Mouse (Mus musculus) T-helper 1 cell (primary cell): ENCODE measurements at regions not wholly inside any gene's neighbourhood (a gene's known extent, or its start where the extent isn't known, plus 50 kb on each side); places are given as distances from the start of the nearest gene placed in this dataset.

ENCODE experiments used
- in situ Hi-C: fragments of 300-600 bp; cut with MboI, MseI; formaldehyde crosslinking; loops from one replicate; pipeline ENCODE4 v1.15.1; 2025; ENCODE audit warnings: high pct_unique_total_duplicates

DNA sequence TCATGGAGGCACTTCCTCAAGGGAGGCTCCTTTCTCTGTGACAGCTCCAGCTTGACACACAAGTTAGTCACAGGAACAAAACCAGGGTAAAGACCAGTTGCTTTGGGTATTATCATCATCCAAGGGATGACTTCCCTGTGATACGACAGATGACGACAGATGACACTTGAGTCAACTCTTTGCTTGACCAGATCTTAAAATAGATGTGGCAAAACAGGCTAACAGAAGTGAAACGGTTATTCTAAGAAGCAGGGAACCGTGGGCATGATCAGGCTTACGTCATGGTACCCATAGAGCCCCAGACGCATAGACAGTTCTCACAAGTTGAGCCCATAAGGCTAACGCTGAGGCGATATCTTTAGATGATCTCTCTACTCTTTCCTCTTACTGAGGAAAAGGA, 160.3 kb downstream of the Dyrk2 start:
- in situ Hi-C loops = no loop called here

DNA sequence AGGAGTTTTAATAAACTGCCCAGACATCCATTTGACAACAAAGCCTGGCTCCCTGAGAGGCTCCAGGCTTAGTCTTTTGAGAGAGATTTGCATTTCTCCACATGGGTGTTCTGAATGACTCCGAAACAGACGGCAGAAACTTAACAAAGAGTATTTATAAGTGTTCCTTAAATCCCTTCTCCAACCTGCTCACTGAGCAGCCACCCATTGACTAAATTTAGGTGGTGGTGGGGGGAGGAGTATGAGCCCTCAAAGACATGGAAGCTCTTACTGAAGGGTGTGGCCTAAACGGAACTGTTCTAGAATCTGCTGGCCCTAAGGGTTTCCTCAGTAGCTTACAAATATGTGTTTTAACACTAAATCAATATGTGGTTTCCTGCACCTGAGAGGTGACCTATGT, 158.5 kb downstream of the Dyrk2 start:
- in situ Hi-C loops = no loop called here

DNA sequence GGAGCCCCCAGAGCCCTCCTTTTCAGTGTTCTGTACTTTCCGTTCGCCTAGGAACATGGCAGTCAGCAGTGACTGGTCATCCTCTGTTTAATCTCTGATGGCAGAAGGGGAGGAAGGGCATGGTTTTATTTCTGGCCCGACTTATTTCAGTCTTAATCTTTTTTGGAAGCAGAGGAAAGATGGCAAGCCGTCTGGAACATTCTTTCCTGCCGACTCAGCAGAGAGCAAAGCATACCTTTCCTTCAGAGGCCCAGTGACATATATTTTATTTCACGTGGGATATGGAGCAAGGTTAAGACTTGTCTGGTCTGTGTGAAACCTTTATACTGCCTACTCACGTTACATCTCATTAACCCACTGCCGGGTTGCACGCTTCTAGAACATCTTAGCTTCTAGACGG, 158.1 kb downstream of the Dyrk2 start:
- in situ Hi-C loops = no loop called here

DNA sequence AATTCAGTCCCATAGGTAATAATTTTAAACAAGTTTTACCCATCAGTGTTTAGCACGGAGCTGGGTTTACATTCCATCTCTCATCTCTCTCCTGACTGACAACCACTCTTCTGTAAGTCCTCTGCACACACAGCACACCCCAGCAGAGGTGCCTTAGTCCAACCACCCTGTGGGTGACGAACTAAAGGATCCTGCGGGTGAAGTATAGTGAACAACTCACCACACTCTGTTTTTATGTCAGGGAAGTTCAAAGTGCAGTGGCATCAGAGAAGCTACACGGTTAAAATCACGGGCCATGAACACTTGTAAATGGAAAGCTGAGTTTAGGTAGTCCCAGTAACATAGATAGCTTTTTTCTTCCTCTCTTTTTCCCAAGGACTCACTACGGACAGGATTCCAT, 157.1 kb downstream of the Dyrk2 start:
- in situ Hi-C loops = no loop called here

DNA sequence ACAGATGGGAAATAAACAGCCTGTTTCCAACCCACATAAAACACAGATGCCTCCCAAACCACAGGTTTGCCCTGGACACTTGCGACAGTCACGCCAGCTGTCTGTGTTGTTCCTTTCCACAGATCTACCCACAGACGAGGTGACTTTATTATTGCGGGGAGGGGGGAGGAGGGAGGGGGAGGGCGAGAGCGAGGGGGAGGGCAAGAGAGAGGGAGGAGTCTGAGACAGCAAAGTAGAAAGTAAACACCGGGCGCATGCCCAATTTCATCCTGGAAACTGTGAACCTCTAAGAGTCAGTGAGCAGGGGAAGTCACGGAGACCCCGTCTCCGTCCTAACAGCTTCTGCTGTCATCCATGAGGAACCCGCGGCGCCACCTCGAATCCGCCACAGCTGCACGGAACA, 155.8 kb downstream of the Dyrk2 start:
- in situ Hi-C loops = no loop called here

DNA sequence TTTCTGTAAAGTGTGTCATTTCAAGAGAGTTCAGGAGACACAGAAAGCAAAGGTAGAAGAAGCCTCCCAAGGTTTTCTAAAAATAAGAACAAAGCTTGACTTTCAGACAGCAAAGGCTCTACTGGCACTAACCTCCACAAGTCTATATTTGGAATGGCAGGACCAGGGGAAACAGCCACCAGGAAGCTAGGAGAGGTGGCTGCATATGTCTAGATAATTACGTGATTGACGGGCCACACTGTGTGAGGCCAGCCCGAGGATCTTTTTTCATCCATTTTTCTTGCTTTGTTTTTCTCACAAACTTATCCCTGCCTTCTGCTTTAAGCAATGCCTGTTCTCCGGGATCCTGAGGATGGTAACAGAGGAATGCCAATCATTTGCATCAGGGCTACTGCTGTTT, 155.4 kb downstream of the Dyrk2 start:
- in situ Hi-C loops = no loop called here

DNA sequence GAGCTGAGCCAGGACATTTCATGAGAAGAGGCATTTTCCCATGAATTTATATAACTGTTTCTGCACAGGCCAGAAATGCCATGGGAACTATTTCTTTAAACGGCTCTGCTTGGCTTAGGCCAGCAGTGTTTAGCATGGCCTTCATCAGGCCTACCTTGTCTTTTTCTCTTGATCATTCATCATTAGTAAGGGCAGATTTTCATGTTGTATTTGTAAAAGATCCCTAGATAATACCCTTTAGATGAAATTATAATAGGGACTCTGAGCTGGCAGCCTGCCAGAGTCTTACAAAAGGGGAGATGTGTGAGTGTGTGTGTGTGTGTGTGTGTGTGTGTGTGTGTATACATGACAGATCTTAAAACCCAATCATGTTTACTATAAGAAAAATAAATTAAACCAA, 149.4 kb downstream of the Dyrk2 start:
- in situ Hi-C loops = no loop called here

DNA sequence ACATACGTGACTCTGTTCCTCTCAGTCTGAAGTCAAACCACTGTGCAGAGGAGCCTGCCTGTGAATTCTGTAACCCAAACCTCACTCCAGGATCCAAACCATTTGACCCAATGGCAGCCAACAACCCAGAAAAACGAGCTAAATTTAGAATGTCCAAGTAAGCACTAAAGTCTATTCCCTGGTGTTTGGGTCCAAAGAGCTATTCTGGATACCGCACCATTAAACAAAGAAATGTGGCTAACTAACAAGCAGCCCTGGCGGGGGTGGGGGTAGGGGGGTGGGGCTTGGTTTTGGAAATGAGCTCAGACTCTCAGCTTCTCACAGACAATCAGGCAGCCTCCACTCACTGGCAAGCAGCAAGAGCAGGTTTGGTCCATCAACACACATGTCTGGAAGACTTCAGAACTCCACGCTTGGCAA, 147.9 kb downstream of the Dyrk2 start:
- in situ Hi-C loops = no loop called here

DNA sequence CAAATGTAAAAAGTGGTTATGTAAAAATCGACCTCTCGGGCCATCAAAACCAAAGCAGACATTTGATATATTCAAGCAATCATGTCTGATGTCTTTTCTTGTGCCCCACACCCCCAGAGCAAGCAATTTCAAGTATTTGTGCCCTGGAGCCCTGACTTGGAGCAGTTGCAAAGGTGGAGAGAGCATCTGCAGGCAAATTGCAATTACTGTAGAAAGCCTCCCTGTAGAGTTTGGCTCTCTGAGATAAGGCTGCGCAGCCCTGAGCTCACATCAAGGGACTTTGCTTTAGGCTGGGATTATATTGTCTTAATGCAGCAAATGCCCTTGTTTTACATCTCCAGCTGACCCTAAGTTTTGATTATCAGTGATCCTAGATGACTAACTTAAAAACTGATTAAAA, 147.3 kb downstream of the Dyrk2 start:
- in situ Hi-C loops = no loop called here

DNA sequence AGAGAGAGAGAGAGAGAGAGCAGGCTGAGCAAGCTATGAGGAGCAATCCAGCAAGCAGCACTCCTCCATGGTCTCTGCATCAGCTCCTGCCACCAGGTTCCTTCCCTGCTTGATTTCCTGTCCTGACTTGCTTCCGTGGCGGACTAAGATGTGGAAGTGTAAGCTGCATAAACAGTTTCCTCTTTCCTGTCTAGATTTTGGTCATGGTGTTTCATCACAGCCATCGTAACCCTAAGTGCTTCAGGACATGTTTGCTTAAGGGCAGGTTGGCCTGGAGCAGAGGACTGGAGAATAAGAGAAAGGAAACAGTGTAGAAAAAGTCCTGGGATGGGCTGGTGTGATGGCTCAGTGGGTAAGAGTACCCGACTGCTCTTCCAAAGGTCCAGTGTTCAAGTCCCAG, 133.9 kb downstream of the Dyrk2 start:
- in situ Hi-C loops = no loop called here

DNA sequence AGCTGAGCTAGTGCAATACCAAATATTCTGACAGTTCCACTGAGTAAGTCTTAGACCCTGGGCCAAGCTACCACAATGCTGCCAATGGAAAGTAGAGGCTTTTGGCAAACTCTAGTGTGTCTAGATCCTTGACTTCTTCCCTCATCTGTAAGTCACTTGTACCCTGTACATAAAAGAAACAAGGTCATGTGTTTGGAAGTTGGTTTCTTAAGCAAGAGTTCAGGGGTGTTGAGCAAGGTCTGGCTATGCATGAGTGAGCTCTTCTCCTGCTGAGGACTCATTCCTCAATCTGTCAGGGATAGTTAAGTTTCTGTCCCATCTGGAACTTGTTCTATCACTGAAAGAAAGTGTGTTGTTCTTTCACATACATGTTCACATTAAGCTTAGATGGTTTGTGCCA, 132.9 kb downstream of the Dyrk2 start:
- in situ Hi-C loops = no loop called here

DNA sequence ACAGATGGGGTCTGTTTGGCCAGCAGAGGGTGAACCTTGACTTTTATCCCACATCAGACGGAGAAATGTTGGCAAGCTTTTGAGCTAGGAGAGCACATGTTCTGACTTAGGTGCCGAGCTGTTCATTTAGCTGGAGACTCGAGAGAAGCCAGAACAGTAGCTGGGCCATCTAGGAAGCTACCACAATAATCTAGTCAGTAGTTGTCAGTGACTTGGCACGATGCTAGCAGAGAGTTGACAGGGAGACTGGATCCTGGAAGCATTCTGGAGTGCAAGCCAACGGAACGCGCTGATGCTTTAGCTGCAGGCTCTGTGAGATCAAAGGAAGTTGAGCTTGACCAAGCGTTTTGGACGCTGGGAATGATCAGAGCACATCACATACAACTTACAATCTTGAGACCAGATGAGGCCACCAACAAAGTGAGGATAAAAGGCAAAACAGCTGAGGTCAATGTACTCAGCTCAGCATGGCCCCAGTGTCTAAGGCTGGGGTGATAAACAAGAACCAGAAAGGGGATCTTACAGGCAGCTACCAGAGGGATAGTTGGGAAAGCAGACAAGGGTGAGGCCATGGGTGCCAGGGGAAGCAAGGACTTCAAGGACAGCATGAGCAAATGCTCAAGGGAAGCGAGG, 130.0 kb downstream of the Dyrk2 start:
- in situ Hi-C loops = no loop called here

DNA sequence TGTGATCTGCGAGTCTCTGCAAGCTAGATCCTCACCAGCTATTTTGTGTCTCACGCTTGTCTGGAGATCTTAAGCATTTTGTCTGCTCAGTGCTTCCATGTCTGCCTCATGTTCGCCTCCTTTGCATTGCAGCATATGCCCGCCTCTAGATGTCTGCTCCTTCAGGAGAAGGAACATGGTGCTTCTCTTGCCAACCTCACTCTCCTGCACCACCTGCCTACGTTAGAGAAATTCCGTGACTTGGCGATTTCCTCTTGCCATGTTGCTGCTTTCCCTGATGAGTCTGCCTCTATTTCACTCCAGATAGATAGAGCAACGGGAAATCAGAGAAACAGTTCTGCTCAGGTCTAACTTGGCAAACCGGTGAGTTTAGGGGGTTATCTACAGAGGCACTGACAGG, 126.2 kb downstream of the Dyrk2 start:
- in situ Hi-C loops = no loop called here

DNA sequence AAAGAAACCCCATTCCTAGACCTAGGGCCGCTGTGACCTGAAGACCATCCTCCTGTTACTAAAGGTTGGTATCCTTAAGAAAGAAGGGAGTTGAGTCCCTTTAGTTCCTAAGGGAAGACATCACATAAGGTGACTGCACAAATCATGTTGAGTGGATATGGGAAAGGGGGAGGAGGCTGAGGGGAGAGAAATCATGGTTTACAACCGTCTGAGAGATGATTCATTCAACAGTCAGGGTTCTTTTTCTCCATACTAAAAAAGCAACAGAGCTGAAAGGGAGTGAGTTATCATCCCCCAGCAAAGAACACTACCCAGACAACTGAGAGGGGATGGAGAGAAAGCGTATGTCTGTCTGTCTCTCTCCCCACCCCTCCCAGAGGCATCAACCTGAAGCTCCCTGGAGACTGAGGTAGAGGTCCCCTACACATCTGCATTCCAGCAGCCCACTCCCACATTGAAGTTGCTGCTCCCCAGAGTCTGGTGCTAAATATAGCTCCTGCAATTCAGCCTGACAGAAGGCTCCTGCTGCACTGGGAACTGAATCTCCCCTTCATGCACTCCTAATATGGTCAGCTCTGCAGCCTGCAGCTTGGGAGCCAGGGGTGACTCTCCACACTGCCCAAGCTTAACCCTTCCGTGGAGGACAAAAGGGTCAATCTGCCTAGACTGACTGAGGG, 123.2 kb downstream of the Dyrk2 start:
- in situ Hi-C loops = no loop called here

DNA sequence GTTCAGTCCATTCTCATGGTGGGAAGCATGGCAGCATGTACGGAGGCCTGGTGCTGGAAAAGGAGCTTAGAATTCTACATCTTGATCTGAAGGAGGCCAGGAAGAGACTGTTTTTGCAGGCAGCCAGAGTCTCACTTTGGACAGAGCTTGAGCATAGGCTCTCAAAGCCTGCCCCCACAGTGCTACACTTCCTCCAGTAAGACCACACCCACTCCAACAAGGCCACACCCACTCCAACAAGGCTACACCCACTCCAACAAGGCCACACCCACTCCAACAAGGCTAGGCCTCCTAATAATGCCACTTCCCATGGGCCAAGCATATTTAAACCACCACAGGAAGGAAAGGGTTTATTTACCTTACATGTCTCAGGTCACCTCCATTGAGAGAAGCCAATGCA, 121.0 kb downstream of the Dyrk2 start:
- in situ Hi-C loops = no loop called here

DNA sequence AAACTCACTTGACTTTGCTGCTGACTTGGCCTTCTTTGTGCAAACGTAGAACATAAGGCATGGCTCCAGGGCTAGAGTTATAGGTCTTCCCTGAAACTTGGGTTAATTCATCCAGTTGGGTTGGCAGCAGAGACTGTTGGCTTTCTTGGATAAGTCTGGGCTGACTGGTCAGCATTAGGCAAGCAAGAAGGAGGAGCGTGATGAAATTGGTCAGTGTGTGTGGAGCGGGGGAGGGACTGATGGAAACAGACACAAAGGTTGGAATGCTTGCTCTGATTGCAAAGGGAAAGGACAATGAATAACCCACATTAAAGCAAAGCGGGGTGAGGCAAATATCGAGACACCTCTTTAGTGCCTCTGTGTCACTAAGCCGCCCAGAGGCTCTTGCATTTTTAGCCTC, 120.3 kb downstream of the Dyrk2 start:
- in situ Hi-C loops = no loop called here

DNA sequence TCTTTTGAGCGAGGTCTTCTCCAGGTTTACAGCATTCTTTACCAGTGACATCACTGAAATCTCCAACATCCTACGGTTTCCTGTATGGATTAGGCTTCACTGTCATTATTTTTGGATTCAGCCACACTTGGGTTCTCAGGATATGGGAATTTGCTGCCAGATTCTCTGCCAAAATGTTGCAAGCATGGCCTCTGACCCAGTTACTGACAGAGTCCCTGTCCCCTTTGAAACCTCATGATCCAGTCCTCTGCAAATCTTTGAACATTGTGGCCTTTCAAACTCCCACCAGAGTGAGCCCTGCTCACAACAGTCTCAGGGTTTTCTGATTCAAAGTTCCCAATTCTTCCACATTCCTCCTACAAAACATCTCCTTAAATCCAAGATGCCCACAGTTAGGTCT, 118.9 kb downstream of the Dyrk2 start:
- in situ Hi-C loops = no loop called here

DNA sequence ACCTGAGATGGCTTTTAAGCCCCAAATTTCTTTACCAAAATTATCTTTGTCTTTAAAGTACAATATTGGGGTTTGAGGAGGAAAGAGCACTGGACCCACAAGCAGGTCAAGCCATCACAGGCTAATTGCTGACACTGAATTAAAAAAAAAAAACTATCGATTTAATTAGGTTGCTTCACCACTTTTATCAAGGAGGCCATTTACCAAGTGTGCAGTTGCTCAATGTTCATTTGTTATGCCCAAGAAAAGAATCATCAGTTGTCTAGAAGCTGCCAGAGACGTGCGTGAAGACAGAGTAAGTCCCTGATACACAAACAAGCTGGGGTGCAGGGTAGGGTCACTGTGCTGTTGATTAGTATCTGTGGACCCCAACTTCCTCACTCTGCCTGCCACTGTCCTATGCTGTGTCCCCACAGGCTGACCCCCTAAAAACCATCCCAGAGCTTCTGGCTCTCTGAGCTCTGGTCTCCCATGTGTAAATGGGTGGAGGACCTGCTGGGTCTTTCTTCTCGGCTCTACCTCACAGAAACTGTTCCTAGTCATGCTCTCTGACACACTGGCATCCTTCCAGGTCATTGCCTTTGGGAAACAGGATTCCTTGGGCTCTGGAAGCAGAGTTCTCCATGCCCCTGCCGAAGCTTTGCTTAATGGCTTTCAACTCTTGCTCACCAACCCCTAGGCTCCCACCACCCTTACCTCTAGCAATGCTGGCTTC, 116.8 kb downstream of the Dyrk2 start:
- in situ Hi-C loops = no loop called here

DNA sequence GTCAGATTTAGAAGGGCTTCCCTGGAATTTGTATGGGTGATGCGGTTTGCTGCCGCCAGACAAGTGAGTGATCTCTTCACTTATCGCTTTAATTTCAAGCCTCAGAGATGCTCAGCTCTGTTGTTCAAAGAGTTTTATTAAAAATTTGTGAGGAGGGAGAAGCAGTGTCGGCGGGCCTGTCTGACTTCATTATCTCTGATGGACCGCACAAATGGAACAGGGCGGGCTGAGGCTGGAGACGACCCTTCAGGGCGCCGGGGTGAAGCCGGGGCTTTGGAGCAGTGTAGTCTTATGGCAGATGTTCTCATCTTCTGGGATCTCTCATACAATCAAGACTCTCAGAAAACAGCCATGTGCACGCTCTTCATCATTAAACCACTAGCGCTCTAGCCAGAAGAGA, 115.2 kb downstream of the Dyrk2 start:
- in situ Hi-C loops = no loop called here

DNA sequence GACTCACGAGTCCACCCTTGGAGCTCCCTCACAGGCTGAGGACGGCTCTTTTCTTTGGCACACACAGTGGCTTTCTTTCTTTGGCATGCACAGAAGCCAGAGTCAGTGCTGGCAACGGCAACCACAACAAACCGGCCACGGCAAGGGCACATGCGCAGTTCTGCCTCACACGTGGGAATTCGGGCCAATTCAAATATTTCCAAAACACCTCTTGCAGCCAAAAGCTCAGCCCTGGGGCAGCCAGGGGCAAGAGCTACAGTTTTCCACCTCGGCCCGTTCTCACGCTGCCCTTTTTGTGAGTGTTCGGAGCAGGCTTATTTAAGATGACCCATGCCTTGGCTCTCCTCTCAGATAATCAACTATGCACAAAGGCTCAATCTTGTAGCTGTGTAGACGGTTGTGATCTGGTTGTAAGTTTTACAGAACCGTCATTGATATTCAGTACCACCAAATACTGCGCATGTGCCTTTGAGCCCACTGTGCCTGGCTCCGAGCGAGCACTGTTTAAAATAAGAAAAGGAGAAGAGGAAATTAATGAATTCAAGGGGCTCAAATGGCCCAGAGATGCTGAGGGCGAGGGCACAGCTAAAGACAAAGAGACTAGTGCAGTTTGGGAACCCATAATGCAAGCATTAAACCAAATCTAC, 111.1 kb downstream of the Dyrk2 start:
- in situ Hi-C loops = no loop called here

DNA sequence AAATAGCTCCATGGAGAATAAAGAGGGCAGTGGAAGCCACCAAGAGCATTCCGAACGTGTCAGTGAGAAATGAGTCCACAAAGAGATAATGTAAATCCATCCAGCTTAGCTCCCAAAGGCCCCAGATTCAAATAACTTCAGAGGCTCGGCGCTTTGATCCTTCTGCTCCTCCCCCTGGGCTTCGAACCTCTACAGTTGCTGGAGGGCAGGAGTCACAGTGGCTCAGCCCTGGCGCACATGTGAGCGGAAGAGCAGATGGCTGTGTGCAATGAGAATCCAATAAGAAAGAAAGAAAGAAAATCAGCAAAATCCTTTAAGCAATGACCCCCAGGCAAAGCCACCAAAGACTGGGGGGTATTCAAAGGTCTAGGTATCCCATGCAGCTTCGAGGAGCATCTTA, 109.6 kb downstream of the Dyrk2 start:
- in situ Hi-C loops = no loop called here

DNA sequence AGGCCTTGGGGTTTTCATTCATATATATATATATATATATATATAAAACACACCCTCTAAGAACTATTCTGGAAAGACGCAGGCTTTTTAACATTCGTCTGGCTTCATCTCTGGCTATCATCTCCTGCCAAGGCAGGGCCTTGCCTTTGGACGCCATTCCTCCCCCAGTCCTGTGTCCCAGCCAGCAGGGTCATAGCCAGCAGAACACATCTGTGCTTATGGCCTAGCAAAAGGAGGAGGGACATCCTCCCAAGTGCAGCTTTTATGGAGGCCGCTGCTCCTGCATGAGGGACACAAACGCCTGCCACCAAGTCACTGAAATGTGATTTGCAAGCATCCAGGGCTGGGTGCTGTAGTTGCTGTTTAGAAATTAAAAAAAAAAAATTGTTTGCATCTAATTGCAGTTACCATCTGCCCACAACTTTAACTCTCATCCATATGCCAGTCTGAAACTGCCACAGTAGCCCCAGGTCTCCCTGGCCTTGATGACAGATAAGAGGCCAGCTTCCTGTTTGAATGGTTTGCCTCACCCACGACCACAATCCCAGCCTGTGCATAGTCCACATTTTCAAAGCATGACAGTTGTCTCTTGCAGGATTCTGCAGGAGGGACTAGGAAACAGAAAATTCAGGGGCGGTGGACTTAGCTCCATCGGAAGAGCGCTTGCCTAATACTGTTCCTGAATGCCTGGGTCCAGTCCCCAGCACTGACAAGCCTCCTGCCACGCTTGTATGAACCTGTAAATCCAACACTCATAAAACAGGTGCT, 108.7 kb downstream of the Dyrk2 start:
- in situ Hi-C loops = no loop called here
